Mouse (Mus musculus) kidney, embryonic 15.5 days (tissue): Measurements from ENCODE around the gene Tcf7. TPM values are rescaled to one million over a fixed set of nuclear protein-coding genes. Genes with fewer than 3 reads are reported as not detected.

Experiments used
- ATAC-seq: fragments of 200-750 bp; cut with Nextera tagmentation; replicated peaks from 2 replicates; pipeline ENCODE4 v1.8.0; 2017; ENCODE audit warnings: moderate TSS enrichment; ENCODE audit not compliant: low FRiP score
- H3K27ac ChIP-seq: fragments of 300-500 bp; sonication (generic); 2 replicates; pipeline ENCODE4 v1.5.1; 2015; ENCODE audit warnings: mild to moderate bottlenecking, inconsistent platforms
- H3K27me3 ChIP-seq: fragments of 300-500 bp; sonication (generic); 2 replicates; pipeline ENCODE4 v1.6.1; 2015; ENCODE audit warnings: inconsistent platforms
- H3K36me3 ChIP-seq: fragments of 300-500 bp; sonication (generic); 2 replicates; pipeline ENCODE4 v1.6.1; 2015; ENCODE audit warnings: inconsistent platforms
- H3K4me1 ChIP-seq: fragments of 300-500 bp; sonication (generic); 2 replicates; pipeline ENCODE4 v1.6.1; 2015; ENCODE audit warnings: inconsistent platforms
- H3K4me2 ChIP-seq: fragments of 300-500 bp; sonication (generic); 2 replicates; pipeline ENCODE4 v1.6.1; 2015; ENCODE audit warnings: moderate library complexity, mild to moderate bottlenecking, inconsistent platforms
- H3K4me3 ChIP-seq: fragments of 300-500 bp; sonication (generic); replicated peaks from 2 replicates; pipeline ENCODE4 v1.5.1; 2015; ENCODE audit warnings: mild to moderate bottlenecking, inconsistent platforms
- H3K9ac ChIP-seq: fragments of 300-500 bp; sonication (generic); 2 replicates; pipeline ENCODE4 v1.6.1; 2015; ENCODE audit warnings: mild to moderate bottlenecking, inconsistent platforms
- H3K9me3 ChIP-seq: fragments of 300-500 bp; sonication (generic); replicated peaks from 2 replicates; pipeline ENCODE4 v1.6.1; 2016; ENCODE audit warnings: inconsistent platforms
- WGBS: fragments of 180-500 bp; shearing (Covaris S2); methylation state at CpG from one replicate; pipeline ENCODE4 v1.1.7; 2015; ENCODE audit warnings: mixed read lengths; 5-methylcytosine and 5-hydroxymethylcytosine counted together
- polyA plus RNA-seq: library from polyadenylated mRNA; unstranded; fragments of >200 nt; fragmentation: Nextera tagmentation; extraction: Ambion mirVana; gene quantifications from 2 replicates; pipeline ENCODE4 v1.2.1, GENCODE M21; 2015

Gene Tcf7
- polyA plus RNA-seq, 1 experiment from 2014 or later: 15.5 TPM

- ATAC-seq: no peak
- 62% methylated on average over 19 of the region's 19 CpGs for WGBS
Measured at GRCm38 (mm10) chr11:52281568-52282328, 1.1 kb downstream of the Tcf7 start.

GRCm38 (mm10) chr11:52280566-52281455, 2.0 kb downstream of the Tcf7 start:
- H3K9ac ChIP-seq: no peak overlapping the region
- peaks cover 26% of the 10 kb centered on the region; the same call in 1 of the 2 replicates for H3K27me3 ChIP-seq
- no peaks in the 10 kb centered on the region for H3K9me3 ChIP-seq
- H3K36me3 ChIP-seq: 0 out of 2 replicates have a peak, but pooled peaks cover 16% of the 10 kb centered on the region
- 0 out of 2 replicates have a peak overlapping the region, but pooled peaks have one; percentile 87 for H3K4me2 ChIP-seq
- H3K4me1 ChIP-seq: peaks cover 41% of the 10 kb centered on the region
- WGBS: 89% methylated on average over 11 of the region's 11 CpGs
- H3K4me3 ChIP-seq: no peak overlapping the region
- no peak for ATAC-seq
- no peak overlapping the region for H3K27ac ChIP-seq

More at GRCm38 (mm10) chr11:52281568-52282328, 1.1 kb downstream of the Tcf7 start:
- peak overlapping the region; percentile 61; the same call in 1 of the 2 replicates for H3K9ac ChIP-seq
- H3K27me3 ChIP-seq: peaks cover 31% of the 10 kb centered on the region; the same call in 1 of the 2 replicates
- peak overlapping the region; percentile 87 for H3K4me2 ChIP-seq
- H3K4me3 ChIP-seq: peak overlapping the region; percentile 68
- H3K36me3 ChIP-seq: 0 out of 2 replicates have a peak, but pooled peaks cover 16% of the 10 kb centered on the region
- no peaks in the 10 kb centered on the region for H3K9me3 ChIP-seq
- H3K27ac ChIP-seq: no peak overlapping the region
- peaks cover 51% of the 10 kb centered on the region for H3K4me1 ChIP-seq

- Histone ChIP-seq H3K9me3 (no peaks in the 10 kb centered on the region), H3K9ac (no peak overlapping the region), H3K36me3 (0 out of 2 replicates have a peak, but pooled peaks cover 16% of the 10 kb centered on the region), H3K4me2 (no peak overlapping the region), H3K27me3 (peaks cover 15% of the 10 kb centered on the region; the same call in 1 of the 2 replicates), H3K4me3 (no peak overlapping the region), H3K4me1 (peaks cover 37% of the 10 kb centered on the region), H3K27ac (no peak overlapping the region)
- 94% methylated on average over 8 of the region's 8 CpGs for WGBS
- no peak for ATAC-seq
Measured at GRCm38 (mm10) chr11:52279611-52280145, 3.1 kb downstream of the Tcf7 start.

GRCm38 (mm10) chr11:52278991-52279390, 3.8 kb downstream of the Tcf7 start:
- Histone ChIP-seq H3K4me3 (no peak overlapping the region), H3K36me3 (0 out of 2 replicates have a peak, but pooled peaks cover 16% of the 10 kb centered on the region), H3K27me3 (peaks cover 10% of the 10 kb centered on the region; the same call in 1 of the 2 replicates), H3K4me1 (peaks cover 34% of the 10 kb centered on the region), H3K9me3 (no peaks in the 10 kb centered on the region), H3K27ac (no peak overlapping the region), H3K9ac (no peak overlapping the region), H3K4me2 (no peak overlapping the region)
- ATAC-seq: no peak
- 92% methylated on average over 6 of the region's 6 CpGs for WGBS

GRCm38 (mm10) chr11:52278164-52278563, 4.7 kb downstream of the Tcf7 start:
- Histone ChIP-seq H3K4me3 (no peak overlapping the region), H3K36me3 (0 out of 2 replicates have a peak, but pooled peaks cover 16% of the 10 kb centered on the region), H3K27me3 (peaks cover 10% of the 10 kb centered on the region; the same call in 1 of the 2 replicates), H3K9ac (no peak overlapping the region), H3K27ac (no peak overlapping the region), H3K4me2 (no peak overlapping the region), H3K4me1 (peaks cover 31% of the 10 kb centered on the region), H3K9me3 (no peaks in the 10 kb centered on the region)
- 95% methylated on average over 3 of the region's 3 CpGs for WGBS
- no peak for ATAC-seq

DNA sequence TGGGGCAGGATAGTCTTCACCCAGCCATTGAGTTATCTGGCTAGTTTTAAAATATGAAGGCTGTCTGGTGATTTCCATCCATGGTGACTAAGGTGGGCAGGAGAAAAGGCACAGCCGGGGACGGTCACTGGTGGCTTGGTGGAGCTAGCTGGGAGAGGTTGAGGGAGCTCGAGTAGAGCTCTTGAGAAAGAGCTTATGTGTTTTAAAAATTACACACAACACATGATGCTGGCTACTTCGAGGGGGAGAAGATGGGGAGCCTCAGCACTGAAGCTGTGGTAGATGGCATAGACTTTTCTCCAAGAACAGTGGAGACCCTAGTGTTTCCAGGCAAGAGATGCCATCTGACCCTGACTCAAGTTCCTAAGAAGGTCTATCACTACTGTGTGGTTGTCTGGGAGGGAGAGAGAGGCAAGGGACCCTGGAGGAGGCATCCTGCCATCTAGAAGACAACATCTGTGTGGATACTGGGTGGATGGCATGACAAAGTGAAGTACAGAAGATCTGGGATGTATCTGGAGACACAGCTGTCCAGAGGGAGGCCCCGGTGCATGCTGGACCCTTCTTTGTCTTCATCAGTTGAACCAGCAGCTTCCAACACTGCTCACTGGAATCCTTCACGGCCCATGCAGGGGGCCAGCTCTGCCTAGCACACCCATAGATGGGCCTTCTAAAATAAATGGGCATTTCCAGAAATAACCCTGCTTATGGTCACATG, 5.2 kb downstream of the Tcf7 start:
- 94% methylated on average over 6 of the region's 6 CpGs for WGBS
- H3K36me3 ChIP-seq: 0 out of 2 replicates have a peak, but pooled peaks cover 16% of the 10 kb centered on the region
- H3K9ac ChIP-seq: no peak overlapping the region

DNA sequence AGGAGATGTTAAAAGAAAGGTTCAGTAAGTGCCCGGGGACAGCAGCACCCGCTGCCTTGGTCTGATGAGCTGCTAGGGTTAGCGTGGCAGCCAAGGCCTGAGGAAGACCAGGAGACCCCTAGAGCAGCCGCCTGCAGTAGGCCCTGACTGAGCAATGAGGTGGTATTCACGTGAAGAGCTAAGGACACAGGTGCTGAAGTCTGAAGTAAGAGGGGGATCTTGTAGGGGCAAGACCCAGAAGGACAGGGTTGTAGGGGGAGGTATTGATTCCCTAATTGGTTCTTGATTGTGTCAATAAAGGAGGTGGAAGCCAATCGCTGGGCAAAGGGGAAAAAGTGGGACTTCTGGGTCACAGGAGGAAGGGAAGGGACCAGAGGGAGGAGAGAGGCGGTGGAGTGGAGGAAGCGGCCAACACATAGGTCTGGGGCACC, 5.8 kb downstream of the Tcf7 start:
- Histone ChIP-seq H3K9ac (no peak overlapping the region), H3K4me1 (peaks cover 33% of the 10 kb centered on the region), H3K27me3 (peaks cover 9% of the 10 kb centered on the region; the same call in 1 of the 2 replicates), H3K36me3 (0 out of 2 replicates have a peak, but pooled peaks cover 16% of the 10 kb centered on the region), H3K4me3 (no peak overlapping the region), H3K27ac (no peak overlapping the region), H3K4me2 (no peak overlapping the region), H3K9me3 (no peaks in the 10 kb centered on the region)
- WGBS: 90% methylated on average over 8 of the region's 8 CpGs
- ATAC-seq: no peak

More for the DNA sequence above, 5.2 kb downstream of the Tcf7 start:
- H3K4me3 ChIP-seq: no peak overlapping the region
- H3K4me2 ChIP-seq: no peak overlapping the region
- no peaks in the 10 kb centered on the region for H3K9me3 ChIP-seq
- no peak overlapping the region for H3K27ac ChIP-seq
- H3K4me1 ChIP-seq: peaks cover 33% of the 10 kb centered on the region
- ATAC-seq: no peak
- H3K27me3 ChIP-seq: peaks cover 10% of the 10 kb centered on the region; the same call in 1 of the 2 replicates

DNA sequence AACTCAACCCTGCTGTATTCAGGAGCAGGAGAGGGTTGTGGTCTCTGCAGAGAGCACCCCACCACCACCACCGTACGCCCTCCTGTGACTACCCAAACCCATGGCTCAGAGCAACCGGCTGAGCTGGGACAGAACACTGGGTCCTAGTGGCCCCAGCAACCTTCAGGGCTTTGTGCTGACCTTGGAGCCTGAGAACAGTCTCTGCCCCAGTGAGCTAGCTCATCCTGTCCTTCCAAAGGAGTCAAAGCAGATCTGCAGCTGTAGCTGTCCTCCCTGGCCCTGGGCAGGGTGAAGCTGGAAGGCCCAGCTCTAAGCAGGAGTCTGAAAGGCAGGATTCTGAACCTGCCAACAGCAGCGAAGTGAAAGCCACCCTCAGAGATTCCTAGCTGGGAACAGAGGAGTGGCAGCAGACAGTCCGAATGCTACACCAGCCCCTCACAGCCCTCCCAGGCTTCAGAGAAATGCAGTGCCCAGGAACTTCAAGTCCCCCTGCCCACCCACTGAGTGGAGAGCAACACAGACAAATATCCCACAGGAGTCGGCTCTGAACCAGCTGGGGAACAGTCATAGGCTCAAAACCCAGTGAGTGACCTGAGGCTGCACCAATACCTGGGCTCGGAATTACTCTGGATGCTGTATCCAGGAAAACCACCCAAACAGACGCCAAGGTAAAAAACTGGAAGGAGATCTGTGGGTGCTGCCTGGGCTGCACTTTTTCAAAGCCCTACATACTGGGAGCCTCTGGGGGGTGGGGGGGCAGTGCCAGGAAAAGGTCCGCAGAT, 6.8 kb downstream of the Tcf7 start:
- H3K9ac ChIP-seq: no peak overlapping the region
- H3K27me3 ChIP-seq: peaks cover under 1% of the 10 kb centered on the region; the same call in 1 of the 2 replicates
- 0 out of 2 replicates have a peak, but pooled peaks cover 16% of the 10 kb centered on the region for H3K36me3 ChIP-seq
- no peaks in the 10 kb centered on the region for H3K9me3 ChIP-seq
- peaks cover 31% of the 10 kb centered on the region for H3K4me1 ChIP-seq
- no peak overlapping the region for H3K4me3 ChIP-seq
- H3K27ac ChIP-seq: no peak overlapping the region
- WGBS: 84% methylated on average over 9 of the region's 9 CpGs
- no peak overlapping the region for H3K4me2 ChIP-seq
- ATAC-seq: no peak

DNA sequence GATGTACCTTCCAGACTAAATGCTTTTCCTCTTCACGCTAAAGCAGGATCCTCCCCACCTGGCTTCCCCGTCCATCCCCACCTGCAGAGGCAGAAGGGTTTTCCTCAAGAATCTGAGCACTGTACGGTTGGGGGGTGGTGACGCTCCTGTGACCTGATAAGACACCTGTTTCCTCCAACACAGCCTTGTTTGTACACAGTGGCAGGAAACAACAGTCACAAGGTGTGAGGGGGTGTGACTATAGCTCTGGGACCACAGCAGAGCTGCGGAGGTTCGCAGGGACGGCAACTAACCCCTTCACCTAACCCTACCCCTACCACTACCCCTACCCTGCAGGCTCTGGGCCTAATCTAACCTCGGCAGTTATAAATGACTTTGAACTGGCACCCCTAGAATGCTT, 7.4 kb downstream of the Tcf7 start:
- Histone ChIP-seq H3K4me3 (no peak overlapping the region), H3K27ac (no peak overlapping the region), H3K36me3 (0 out of 2 replicates have a peak, but pooled peaks cover 16% of the 10 kb centered on the region), H3K4me2 (no peak overlapping the region), H3K4me1 (peaks cover 31% of the 10 kb centered on the region), H3K9ac (no peak overlapping the region), H3K9me3 (no peaks in the 10 kb centered on the region), H3K27me3 (no peaks in the 10 kb centered on the region)
- WGBS: 83% methylated on average over 8 of the region's 8 CpGs
- ATAC-seq: no peak

DNA sequence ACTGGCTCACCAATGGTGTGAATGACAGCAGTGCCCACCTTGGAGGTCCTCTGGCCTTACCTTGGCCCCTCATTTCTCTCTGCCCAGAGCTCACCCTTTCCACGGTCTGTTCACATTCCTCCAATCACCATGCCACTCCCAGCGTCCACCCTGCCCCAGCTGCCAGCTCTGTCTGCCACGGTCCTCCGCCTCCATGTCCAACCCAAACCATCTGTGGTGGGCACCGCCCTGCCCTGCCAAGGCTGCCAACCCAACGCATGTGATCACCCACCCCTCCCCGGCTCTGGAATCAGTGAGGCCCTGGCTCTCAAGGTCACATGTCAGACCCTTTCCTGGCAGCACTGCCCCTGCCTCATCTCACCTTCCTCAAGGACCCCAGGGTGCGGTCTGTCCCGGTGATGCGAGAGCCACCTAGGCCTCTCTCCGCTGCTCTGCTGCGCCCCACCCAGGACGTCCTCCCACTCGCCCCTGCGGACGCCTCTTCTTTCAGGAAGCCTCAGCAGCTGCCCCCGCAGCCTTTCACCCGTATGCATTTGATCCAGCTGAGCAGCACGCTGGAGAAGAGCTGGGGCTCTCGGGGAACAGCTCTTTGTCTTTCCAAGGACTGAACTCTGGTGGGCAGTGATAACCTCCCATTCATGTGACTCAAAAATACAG, 8.2 kb downstream of the Tcf7 start:
- Histone ChIP-seq H3K36me3 (0 out of 2 replicates have a peak, but pooled peaks cover 14% of the 10 kb centered on the region), H3K9ac (no peak overlapping the region), H3K9me3 (no peaks in the 10 kb centered on the region), H3K27me3 (no peaks in the 10 kb centered on the region), H3K27ac (no peak overlapping the region), H3K4me1 (peaks cover 31% of the 10 kb centered on the region), H3K4me2 (no peak overlapping the region), H3K4me3 (no peak overlapping the region)
- no peak for ATAC-seq
- WGBS: 69% methylated on average over 20 of the region's 20 CpGs
